Mouse (Mus musculus): ENCODE measurements around the gene Pxk.

DNA sequence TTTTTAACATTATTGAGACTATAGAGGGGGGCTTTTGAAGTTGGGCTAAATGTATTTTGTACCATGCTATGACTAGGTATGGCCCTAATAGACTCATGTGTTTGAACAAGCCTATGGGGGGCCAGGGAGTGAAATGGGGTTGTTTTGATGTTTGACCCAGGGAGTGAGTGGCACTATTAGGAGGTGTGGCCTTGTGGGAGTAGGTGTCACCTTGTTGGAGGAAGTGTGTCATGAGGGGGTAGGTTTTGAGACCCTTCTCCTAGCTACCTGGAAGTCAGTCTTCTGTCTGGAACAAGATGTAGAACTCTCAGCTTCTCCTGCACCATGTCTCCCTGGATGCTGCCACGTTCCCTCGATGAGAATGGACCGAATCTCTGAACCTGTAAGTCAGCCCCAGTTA, 92.5 kb downstream of the Pxk start:
- TF ChIP-seq MAX (IDR thresholded peaks at IDR 0.05; ENCODE audit: low read depth) (no peak), USF1 (IDR thresholded peaks at IDR 0.05; ENCODE audit: low read depth) (no peak), POLR2A (IDR thresholded peaks at IDR 0.05; ENCODE audit: insufficient read length, low read depth) (no peak), SRF (IDR thresholded peaks at IDR 0.05; ENCODE audit: control insufficient read depth, insufficient read length, low read depth) (no peak), TCF12 (IDR thresholded peaks at IDR 0.05; ENCODE audit: insufficient read depth, poor library complexity, severe bottlenecking) (no peak), E2F4 (IDR thresholded peaks at IDR 0.05; ENCODE audit: insufficient read depth) (no peak), MYOG (IDR thresholded peaks at IDR 0.05; ENCODE audit: control insufficient read depth in 1 of 3, insufficient read depth in 1 of 3, insufficient read length in 2 of 3, low read depth in 2 of 3) (no peak)
